Mouse (Mus musculus) liver, postnatal 0 days (tissue): ENCODE results near the gene Tra2b.

ENCODE experiments used
- CTCF ChIP-seq: sonication (generic); IDR thresholded peaks from 2 replicates; pipeline ENCODE4 v1.5.1; 2016; ENCODE audit warnings: antibody characterized with exemption, low read depth
- EP300 ChIP-seq: IDR thresholded peaks from 2 replicates; pipeline ENCODE4 v1.6.1; 2016; ENCODE audit warnings: antibody characterized with exemption, low read depth, mild to moderate bottlenecking

GRCm38 (mm10) chr16:22201858-22202257 lies 63.9 kb downstream of the Tra2b start:
- no peak for TF ChIP-seq CTCF
- TF ChIP-seq EP300, result no peak
